Mouse (Mus musculus): Measurements from ENCODE around the gene Cc2d2b.

The Cc2d2b gene

DNA sequence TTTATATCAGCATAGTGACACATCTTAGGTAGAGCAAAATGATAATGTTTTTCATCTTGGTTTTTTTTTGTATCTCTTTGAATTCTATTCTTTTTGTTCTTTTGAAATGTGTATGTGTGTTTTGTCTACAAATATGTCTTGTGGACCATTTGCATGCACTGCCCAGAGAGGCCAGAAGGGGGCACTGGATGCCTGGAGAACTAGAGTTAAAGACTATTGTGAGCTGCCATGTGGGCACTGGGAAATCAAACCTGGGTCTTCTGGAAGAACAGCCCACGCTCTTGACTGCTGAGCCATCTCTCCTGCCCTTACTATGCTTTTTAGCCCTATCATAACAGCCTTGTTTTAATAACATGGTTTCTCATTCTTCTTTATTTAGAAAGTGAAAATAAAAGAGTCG lies 5.8 kb downstream of the Cc2d2b start:
- DNase-seq (ENCODE audit: low read depth, low spot score): peak; percentile 45

DNA sequence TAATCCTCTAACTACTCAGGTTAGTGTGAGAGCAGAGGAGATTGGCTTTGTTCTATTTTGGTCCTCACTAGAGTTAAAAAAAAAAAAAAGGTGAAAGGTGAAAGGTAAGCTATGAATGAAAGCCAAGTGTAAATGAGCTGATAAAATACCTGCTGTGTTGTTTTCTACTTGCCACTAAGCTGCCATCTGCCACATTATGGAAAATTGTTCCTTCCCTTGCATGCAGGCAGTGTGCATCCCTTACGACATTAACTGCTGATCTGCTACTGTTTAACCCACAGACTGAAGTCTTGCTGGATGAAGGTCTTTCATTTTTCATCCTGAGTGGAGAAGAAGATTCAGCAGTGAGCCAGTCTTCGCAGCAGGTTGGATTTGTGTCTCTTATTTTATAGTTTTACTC lies 11.5 kb downstream of the Cc2d2b start:
- DNase-seq (ENCODE audit: low read depth, low spot score): no peak

GRCm38 (mm10) chr19:40762023-40762759 lies 13.6 kb downstream of the Cc2d2b start:
- no peak for DNase-seq (ENCODE audit: low read depth, low spot score)

GRCm38 (mm10) chr19:40767189-40767588 lies 18.6 kb downstream of the Cc2d2b start:
- DNase-seq (ENCODE audit: low read depth, low spot score): no peak

DNA sequence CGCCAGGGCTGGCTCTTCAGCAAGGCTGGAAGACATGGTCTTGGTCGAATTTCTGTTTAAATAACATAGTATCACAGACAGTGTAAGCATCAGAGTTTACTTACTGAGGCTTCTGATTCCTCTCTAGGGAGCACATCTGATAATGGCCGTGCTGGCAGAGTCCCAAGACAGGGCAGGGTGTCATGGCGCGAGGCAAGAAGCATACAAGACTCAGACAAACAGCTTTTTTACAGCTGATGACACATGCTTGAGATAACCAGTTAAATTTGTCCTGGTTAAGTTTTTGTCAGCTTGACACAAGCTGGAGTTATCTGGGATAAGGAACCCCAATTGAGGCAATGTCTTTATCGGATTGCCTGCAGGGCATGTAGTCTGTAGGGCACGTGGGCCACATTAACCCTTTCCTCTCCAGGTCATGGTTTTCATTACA lies 20.8 kb downstream of the Cc2d2b start:
- peak; percentile 47 for DNase-seq (ENCODE audit: low read depth, low spot score)

GRCm38 (mm10) chr19:40788004-40788714 lies 39.6 kb downstream of the Cc2d2b start:
- no peak for DNase-seq (ENCODE audit: low read depth, low spot score)

- DNase-seq (ENCODE audit: low read depth, low spot score): no peak
Observed at GRCm38 (mm10) chr19:40788715-40789084, 40.1 kb downstream of the Cc2d2b start.

GRCm38 (mm10) chr19:40805176-40805737 lies 56.7 kb downstream of the Cc2d2b start:
- DNase-seq (ENCODE audit: low read depth, low spot score): no peak

DNA sequence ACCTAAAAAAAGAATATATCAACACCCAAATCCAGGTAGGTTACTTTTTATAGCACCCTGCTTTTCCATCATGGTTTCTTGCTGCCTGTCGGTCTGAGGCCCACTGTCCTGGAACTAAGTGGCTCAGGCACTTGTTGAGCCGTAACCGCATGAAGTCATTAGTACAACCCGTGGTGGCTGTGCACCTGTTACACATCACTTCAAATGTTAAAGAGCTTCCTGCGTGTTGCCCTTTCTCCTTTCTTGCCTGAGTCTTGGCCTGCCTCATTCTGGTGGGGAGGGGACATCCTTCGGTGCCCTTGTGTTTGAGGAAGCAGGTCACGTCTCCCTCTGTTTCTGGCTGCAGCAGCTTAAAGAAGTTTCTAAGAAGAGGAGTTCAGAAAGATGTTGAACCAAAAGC lies 61.3 kb downstream of the Cc2d2b start:
- DNase-seq (ENCODE audit: low read depth, low spot score): no peak

- no peak for DNase-seq (ENCODE audit: low read depth, low spot score)
Observed at GRCm38 (mm10) chr19:40811840-40812239, 63.3 kb downstream of the Cc2d2b start.

- peak; percentile 42 for DNase-seq (ENCODE audit: low read depth, low spot score)
Observed at GRCm38 (mm10) chr19:40812778-40813177, 64.2 kb downstream of the Cc2d2b start.

DNA sequence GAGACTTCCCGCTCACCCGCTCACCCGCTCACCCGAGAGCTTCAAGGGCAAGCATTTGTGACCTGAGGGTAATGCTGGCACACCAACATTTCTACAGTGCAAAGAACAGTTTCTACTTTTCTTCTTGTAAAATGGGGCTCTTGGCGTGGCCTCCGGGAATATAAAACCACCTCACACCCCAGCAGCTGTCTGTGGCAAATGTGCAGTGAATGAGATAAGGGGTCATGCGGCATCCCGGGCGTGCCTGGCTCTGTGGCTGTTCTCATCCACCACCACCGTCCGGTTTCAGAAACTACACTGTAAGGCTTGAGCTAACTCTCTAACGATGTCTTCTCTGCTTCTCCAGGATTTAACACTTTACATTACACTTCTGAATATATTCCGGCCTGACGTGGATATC lies 64.8 kb downstream of the Cc2d2b start:
- peak; percentile 79 for DNase-seq (ENCODE audit: low read depth, low spot score)

DNA sequence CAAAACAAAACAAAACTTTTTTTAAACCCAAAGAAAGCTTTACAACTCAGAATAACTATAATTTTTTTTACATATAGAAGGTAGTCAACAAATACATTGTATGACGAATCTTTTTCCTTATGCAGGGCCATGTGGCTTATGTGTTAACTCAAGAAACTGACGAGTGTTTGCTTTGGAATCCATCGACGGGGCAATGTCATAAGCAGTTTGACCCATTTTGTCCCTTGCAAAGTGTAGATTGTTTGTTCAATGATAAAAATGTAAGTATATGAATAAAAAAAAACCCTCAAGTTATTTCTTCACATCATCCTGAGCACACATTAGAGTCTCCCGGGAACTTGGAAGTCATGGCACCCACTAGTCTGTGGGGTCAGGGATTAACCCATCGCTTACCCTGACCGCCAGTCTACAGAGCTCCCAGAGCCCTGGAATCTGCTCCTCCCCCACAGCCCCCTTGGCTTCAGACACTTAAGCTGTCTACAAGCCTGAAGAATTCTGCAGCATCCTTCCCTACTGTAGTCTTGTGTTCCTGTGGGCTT lies 67.2 kb downstream of the Cc2d2b start:
- no peak for DNase-seq (ENCODE audit: low read depth, low spot score)

- no peak for DNase-seq (ENCODE audit: low read depth, low spot score)
Observed at GRCm38 (mm10) chr19:40817901-40818532, 69.5 kb downstream of the Cc2d2b start.

DNA sequence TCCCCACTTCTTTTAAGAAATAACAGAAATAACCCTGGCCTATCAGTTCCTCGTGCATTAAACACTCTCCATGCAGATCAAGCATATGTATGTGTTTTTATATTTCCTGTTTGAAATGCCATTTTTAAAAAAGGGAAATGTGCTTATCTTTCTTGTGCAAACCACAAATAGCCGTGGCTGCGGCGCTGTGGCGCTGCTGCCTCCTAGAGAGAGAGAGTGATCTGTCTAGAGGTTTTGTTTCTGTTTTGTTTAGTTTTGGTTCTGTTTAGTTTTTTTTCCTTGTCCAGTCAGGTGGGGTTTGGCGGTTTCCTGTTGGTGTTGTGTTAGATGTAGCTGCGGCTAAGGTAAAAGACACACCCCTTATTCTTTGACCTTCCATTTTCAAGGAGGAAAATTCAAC lies 70.2 kb downstream of the Cc2d2b start:
- DNase-seq (ENCODE audit: low read depth, low spot score): peak; percentile 25

DNA sequence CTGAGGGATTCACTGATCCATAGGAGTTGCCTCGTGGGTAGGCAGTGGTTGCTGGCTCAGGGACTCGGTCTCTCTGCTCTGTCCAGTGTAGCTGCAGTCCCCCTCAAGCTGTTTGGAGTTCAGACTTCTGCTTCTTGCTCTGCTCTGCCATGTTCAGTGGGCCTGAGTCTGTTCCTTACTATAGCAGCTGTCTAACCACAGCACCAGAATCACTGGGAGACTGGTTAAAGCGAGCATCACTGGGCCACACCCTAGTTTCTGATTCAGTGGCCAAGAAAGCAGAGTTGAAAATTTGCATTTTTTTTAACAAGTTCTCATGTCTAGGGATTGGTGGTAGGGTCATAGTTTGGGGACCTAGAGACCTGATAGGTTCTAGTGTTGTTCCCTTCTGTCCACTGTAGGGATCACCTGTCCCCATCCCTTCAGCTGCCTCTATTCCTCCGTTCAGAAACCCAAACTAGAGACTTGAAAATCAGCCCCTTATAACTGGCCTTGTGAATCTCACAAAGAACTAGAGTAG lies 72.8 kb downstream of the Cc2d2b start:
- no peak for DNase-seq (ENCODE audit: low read depth, low spot score)

- DNase-seq (ENCODE audit: low read depth, low spot score): no peak
Observed at GRCm38 (mm10) chr19:40825636-40826035, 77.1 kb downstream of the Cc2d2b start.

GRCm38 (mm10) chr19:40826735-40827134 lies 78.2 kb downstream of the Cc2d2b start:
- no peak for DNase-seq (ENCODE audit: low read depth, low spot score)

GRCm38 (mm10) chr19:40830198-40830597 lies 81.6 kb downstream of the Cc2d2b start:
- DNase-seq (ENCODE audit: low read depth, low spot score): no peak

- DNase-seq (ENCODE audit: low read depth, low spot score): peak; percentile 63
Observed at GRCm38 (mm10) chr19:40830703-40831415, 82.3 kb downstream of the Cc2d2b start, which contains the start of gene Ccnj. Ccnj (plus strand) TSS chr19:40831279.
